Mouse (Mus musculus): Measurements from ENCODE around the gene St6galnac3.

The St6galnac3 gene

DNA sequence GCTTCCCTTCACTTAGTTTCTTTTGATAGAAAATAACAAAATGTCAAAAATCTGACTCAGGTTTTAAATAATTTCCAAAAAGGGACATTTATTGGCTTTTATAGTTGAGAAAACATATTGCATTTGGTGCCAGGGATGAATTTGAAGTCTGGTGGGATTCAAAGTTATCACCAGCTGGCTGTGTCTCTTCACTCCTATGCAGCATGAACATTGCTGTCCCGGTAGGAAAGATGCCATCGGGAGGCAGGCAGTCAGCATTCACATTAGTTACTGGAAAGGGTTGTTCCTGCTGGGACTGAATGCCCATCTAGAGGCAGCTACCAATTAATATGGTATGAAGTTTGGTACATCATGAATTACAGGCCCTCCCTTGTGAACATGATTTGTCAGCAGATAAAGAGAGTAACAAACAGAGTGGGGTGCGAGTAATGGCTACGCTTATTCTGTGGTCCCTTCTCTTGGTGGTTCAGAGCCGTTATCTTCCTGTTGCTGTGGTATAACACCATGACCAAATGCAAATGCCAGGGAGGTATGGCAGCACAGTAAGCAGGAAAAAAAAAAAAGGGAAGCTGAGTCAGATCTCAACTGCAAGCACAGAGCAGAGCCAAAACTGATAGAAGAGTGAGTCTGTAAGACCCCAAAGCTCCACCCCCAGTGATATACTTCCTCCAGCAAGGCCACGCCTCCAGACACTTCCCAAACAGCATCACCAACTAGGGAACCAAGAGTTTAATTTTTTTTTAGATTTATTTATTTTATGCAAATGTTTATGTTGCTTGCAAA is 535.1 kb downstream of the St6galnac3 start:
- no peak for DNase-seq

- no peak for DNase-seq
These were observed 536.8 kb downstream of the St6galnac3 start for GRCm38 (mm10) chr3:153188224-153188623.

GRCm38 (mm10) chr3:153185117-153185516 is 539.9 kb downstream of the St6galnac3 start:
- DNase-seq: no peak

DNA sequence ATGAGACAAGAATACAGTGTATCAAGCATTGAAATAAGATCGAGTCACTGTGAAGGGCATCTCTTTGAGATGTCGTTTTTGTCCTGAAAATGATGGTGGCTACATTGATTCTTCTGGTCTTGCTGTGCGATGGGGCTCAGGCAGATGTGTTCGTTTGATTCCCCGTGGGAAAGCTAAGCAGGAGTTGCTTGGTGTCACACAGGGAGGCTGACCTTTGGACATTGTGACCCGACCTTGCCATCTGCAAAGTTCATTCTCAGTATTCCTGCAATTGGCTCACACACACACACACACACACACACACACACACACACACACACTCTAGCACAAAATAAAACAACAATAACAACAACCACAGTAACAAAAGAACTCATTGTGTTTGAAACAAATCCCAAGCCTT is 543.7 kb downstream of the St6galnac3 start:
- no peak for DNase-seq

GRCm38 (mm10) chr3:153176749-153177148 is 548.2 kb downstream of the St6galnac3 start:
- no peak for DNase-seq

DNA sequence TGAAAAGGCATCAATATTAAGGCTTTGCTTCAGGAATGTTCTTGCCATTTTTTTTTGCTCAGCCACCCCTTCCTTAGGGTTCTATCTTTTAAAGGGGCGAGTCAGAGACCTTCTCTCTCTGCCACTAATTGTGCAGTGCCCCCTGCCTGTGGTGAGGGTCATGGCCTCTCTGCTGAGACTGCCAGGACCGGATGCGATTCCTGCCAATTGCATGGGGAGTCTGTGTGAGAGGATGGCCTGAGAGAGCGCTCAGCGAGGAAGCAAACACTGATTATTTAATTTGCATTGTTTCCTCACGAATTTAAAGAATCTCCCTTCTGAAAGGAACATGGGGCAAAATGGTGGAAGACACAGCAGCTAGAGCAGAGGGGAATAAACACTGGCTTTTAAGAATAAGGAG is 548.6 kb downstream of the St6galnac3 start:
- no peak for DNase-seq

DNA sequence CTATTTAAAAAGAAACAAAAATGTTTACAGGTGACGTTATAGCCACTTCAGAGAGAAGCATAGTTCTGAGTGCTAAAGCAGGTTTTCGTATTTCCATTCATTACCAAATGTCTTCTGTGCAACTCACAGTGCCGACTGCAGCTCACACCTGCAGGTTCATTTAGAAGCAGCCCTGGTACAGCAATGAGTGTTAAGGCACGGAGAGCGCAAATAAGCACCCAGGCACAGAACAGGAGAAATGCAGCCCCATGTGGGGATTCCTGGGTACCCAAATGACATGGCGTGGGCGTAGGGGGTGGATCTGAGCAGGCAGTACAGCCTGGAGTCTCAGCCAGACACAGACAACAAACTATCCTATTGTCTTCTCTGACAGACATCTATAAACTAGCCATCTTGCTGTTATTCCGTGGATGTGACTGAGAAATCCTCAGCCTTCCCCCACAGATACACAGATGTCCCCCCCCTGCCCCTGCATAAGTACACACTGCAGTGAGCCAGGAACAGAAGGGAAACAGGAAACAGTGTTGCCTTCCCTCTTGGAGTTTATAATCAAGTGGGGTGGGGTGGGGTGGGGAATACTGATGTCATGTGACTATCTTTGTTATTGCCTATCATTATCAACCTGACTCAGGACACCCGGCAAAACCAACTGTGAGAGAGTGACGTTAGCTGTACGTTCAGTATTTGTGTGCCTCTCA is 550.5 kb downstream of the St6galnac3 start:
- no peak for DNase-seq

GRCm38 (mm10) chr3:153173567-153173966 is 551.4 kb downstream of the St6galnac3 start:
- no peak for DNase-seq

DNA sequence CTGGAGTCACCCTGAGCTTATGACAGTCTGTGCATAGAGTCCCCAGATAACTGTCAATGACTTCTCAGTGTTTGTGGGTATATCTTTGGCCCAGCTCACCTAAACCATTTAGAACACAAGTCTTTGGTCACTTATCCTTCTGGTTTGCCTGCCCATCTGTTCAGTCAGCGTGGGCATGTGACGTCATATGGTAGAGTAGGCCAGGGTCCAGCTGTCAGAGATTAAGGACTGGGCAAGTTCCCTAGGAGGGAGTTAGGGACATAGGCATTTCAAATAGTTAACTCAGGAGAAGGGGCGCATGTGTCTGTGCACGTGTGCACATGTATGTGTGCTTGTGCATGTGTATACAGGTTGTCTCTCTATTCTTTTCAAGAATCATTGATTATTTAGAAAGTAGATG is 554.8 kb downstream of the St6galnac3 start:
- DNase-seq: no peak

DNA sequence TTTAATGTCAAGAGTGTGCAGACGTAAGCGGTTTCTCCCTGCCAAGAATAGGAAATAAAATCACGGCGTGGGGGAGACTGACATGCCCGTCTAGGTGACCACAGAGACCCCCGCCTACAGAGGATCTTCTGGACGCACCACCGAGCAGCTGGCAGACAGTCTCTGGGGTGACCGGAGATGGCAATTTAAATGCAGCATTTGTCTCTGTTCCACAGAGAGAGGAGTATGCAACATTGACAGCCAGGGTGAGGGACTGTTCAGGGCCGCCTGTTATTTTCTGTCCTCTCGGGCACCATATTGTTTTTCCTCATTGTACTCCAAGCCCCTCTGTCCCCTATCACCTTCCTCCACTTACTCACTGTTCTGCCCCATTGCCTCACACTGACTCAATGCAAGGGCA is 555.2 kb downstream of the St6galnac3 start:
- DNase-seq: no peak

- DNase-seq: peak; percentile 16
These were observed 563.3 kb downstream of the St6galnac3 start for GRCm38 (mm10) chr3:153161676-153162075.

- DNase-seq: no peak
These were observed 564.3 kb downstream of the St6galnac3 start for GRCm38 (mm10) chr3:153160683-153161082.

DNA sequence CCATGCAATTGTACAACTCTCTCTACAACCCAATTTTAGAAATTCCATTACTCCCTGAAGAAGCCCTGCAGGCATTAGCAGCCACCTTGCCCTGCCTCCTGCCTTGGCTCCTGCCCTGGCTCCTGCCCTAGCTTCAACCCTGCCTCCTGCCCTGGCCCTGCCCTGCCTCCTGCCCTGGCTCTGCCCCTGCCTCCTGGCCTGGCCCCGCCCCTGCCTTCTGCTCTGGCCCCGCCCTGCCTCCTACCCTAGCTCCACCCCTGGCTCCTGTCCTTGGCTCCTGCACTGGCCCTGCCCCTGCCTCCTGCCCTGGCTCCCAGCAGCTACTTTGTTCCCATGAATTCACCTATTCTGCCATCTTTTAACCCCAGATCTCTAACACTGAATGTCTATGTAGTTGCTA is 576.1 kb downstream of the St6galnac3 start:
- peak; percentile 60 for DNase-seq

Measured in kidney, postnatal 10 days (tissue).